Mouse (Mus musculus) heart, adult 2 months (tissue): Measurements from ENCODE around the gene Sept9. TPM values are rescaled to one million over a fixed set of nuclear protein-coding genes. Genes with fewer than 3 reads are reported as not detected.

Source experiments
- DNase-seq, 2 experiments: peaks; one replicate each; pipeline ENCODE4 v3.0.0; 2021
- H3K27ac ChIP-seq: fragments of 200-600 bp; 2 replicates; pipeline ENCODE4 v1.8.1; 2022
- H3K27me3 ChIP-seq: fragments of 200-500 bp; 2 replicates; pipeline ENCODE4 v1.6.1; 2012; ENCODE audit warnings: mild to moderate bottlenecking, low read length, inconsistent platforms, mixed read lengths; ENCODE audit not compliant: control insufficient read depth, insufficient read depth
- H3K36me3 ChIP-seq: fragments of 200-500 bp; 2 replicates; pipeline ENCODE4 v1.6.1; 2012; ENCODE audit warnings: low read length, inconsistent platforms; ENCODE audit not compliant: control insufficient read depth, insufficient read depth
- H3K4me1 ChIP-seq: fragments of 200-500 bp; 2 replicates; pipeline ENCODE4 v1.6.1; 2011; ENCODE audit warnings: low read length; ENCODE audit not compliant: control insufficient read depth, insufficient read depth
- H3K4me3 ChIP-seq: fragments of 200-600 bp; 2 replicates; pipeline ENCODE4 v1.8.1; 2022
- H3K79me2 ChIP-seq: fragments of 200-500 bp; replicated peaks from 2 replicates; pipeline ENCODE4 v1.6.1; 2012; ENCODE audit warnings: mild to moderate bottlenecking, inconsistent platforms, low read length, moderate library complexity, mixed read lengths; ENCODE audit not compliant: control insufficient read depth, insufficient read depth
- H3K9ac ChIP-seq: fragments of 200-500 bp; 2 replicates; pipeline ENCODE4 v1.6.1; 2012; ENCODE audit warnings: low read depth, mild to moderate bottlenecking, control low read depth, inconsistent platforms, low read length, mixed read lengths
- CTCF ChIP-seq: fragments of 200-600 bp; IDR thresholded peaks from 2 replicates; pipeline ENCODE4 v1.8.1; 2022; ENCODE audit warnings: antibody characterized with exemption, mild to moderate bottlenecking, moderate library complexity
- EP300 ChIP-seq: fragments of 200-500 bp; IDR thresholded peaks from 2 replicates; pipeline ENCODE4 v1.6.1; 2011; ENCODE audit warnings: low read depth, low read length, control low read depth; ENCODE audit not compliant: insufficient read depth
- POLR2A ChIP-seq: fragments of 200-500 bp; IDR thresholded peaks from 2 replicates; pipeline ENCODE4 v1.6.1; 2011; ENCODE audit warnings: mild to moderate bottlenecking, low read depth, low read length, control low read depth; ENCODE audit not compliant: insufficient read depth
- WGBS: fragments of 180-500 bp; shearing (Covaris S2); methylation state at CpG from one replicate; pipeline ENCODE4 v1.1.7; 2018; 5-methylcytosine and 5-hydroxymethylcytosine counted together
- intact Hi-C: fragments of 180-260 bp; cut with DNase I; formaldehyde crosslinking; loops from one replicate; pipeline ENCODE4 v1.15.1; 2025
- polyA plus RNA-seq: library from polyadenylated mRNA; depleted of rRNA; stranded (reverse); fragments of >200 nt; gene quantifications from 2 replicates; pipeline ENCODE4 v1.2.3, GENCODE M21; 2012
- total RNA-seq, 2 experiments: library from RNA; stranded (reverse); gene quantifications; 2 replicates each; pipeline ENCODE4 v1.2.3; 2021

The Sept9 gene
- total and polyA plus RNA-seq, 3 experiments: 15.9 to 31.9 (median 28.2) TPM

- intact Hi-C loops: loop anchor here (1.0 kb wide), 1 partner anchor 30 kb away; no protein-coding TSS in a partner anchor
- Histone ChIP-seq H3K79me2 (peaks cover 5% of the 10 kb centered on the region), H3K4me3 (no peak overlapping the region), H3K9ac (peak overlapping the region; percentile 3; the same call in 1 of the 2 replicates), H3K36me3 (no peaks in the 10 kb centered on the region; the same call in 1 of the 2 replicates), H3K27me3 (no peaks in the 10 kb centered on the region), H3K4me1 (peaks cover 30% of the 10 kb centered on the region), H3K27ac (peak overlapping the region; percentile 24; the same call in 1 of the 2 replicates)
- 23% methylated on average over 4 of the region's 4 CpGs for WGBS
- no peak; the same call in 1 of the 2 replicates for TF ChIP-seq EP300
- no peak for TF ChIP-seq CTCF
- TF ChIP-seq POLR2A: no peak
- no peak for DNase-seq
These were observed 68.4 kb downstream of the Sept9 start for GRCm38 (mm10) chr11:117267828-117268227.

- Histone ChIP-seq H3K36me3 (no peaks in the 10 kb centered on the region; the same call in 1 of the 2 replicates), H3K4me1 (peaks cover 30% of the 10 kb centered on the region), H3K9ac (peak overlapping the region; percentile 8; the same call in 1 of the 2 replicates), H3K4me3 (no peak overlapping the region), H3K79me2 (peaks cover 5% of the 10 kb centered on the region), H3K27me3 (no peaks in the 10 kb centered on the region), H3K27ac (peak overlapping the region; percentile 21)
- 39% methylated on average over 10 of the region's 10 CpGs for WGBS
- TF ChIP-seq POLR2A (no peak), EP300 (0 out of 2 replicates have a peak, but pooled peaks have one; percentile 7)
- DNase-seq: no peak
- intact Hi-C loops: no loop called here
These were observed 69.0 kb downstream of the Sept9 start for GRCm38 (mm10) chr11:117268304-117268956.

- WGBS: 57% methylated on average over 8 of the region's 8 CpGs
- Histone ChIP-seq H3K79me2 (peaks cover 7% of the 10 kb centered on the region), H3K4me3 (no peak overlapping the region), H3K27ac (peak overlapping the region; percentile 15), H3K9ac (peak overlapping the region; percentile 8; the same call in 1 of the 2 replicates), H3K4me1 (peaks cover 29% of the 10 kb centered on the region), H3K36me3 (no peaks in the 10 kb centered on the region; the same call in 1 of the 2 replicates), H3K27me3 (no peaks in the 10 kb centered on the region)
- intact Hi-C loops: no loop called here
- DNase-seq: no peak
- TF ChIP-seq POLR2A: no peak
- no peak for TF ChIP-seq CTCF
- TF ChIP-seq EP300: no peak
These were observed 69.7 kb downstream of the Sept9 start for GRCm38 (mm10) chr11:117269053-117269702.

GRCm38 (mm10) chr11:117269946-117270345 is 70.5 kb downstream of the Sept9 start:
- Histone ChIP-seq H3K4me1 (peaks cover 30% of the 10 kb centered on the region), H3K36me3 (no peaks in the 10 kb centered on the region; the same call in 1 of the 2 replicates), H3K9ac (peak overlapping the region; percentile 26; the same call in 1 of the 2 replicates), H3K27ac (no peak overlapping the region; the same call in 1 of the 2 replicates), H3K27me3 (no peaks in the 10 kb centered on the region), H3K79me2 (peaks cover 7% of the 10 kb centered on the region), H3K4me3 (no peak overlapping the region)
- no peak for DNase-seq
- 26% methylated on average over 6 of the region's 6 CpGs for WGBS
- intact Hi-C loops: no loop called here
- TF ChIP-seq POLR2A: no peak
- 0 out of 2 replicates have a peak, but pooled peaks have one; percentile 17 for TF ChIP-seq EP300
- TF ChIP-seq CTCF: no peak

GRCm38 (mm10) chr11:117274973-117275372 is 75.5 kb downstream of the Sept9 start:
- H3K9ac ChIP-seq: 0 out of 2 replicates have a peak overlapping the region, but pooled peaks have one; percentile 1
- DNase-seq: no peak
- peaks cover 9% of the 10 kb centered on the region for H3K79me2 ChIP-seq
- TF ChIP-seq POLR2A (no peak), CTCF (no peak), EP300 (no peak)
- H3K4me3 ChIP-seq: no peak overlapping the region
- peaks cover 40% of the 10 kb centered on the region for H3K4me1 ChIP-seq
- peaks cover 4% of the 10 kb centered on the region; the same call in 1 of the 2 replicates for H3K36me3 ChIP-seq
- H3K27me3 ChIP-seq: no peaks in the 10 kb centered on the region
- H3K27ac ChIP-seq: peak overlapping the region; percentile 79
- intact Hi-C loops: no loop called here
- 55% methylated on average over 5 of the region's 5 CpGs for WGBS
